Mouse (Mus musculus) hematopoietic stem cell, adult 5-6 weeks (primary cell): ENCODE results near the gene Golph3. TPM values are rescaled to one million over a fixed set of nuclear protein-coding genes. Genes with fewer than 3 reads are reported as not detected.

Source experiments
- ATAC-seq, 2 experiments: fragments of 125-278 bp in 1 of 2; replicated peaks in 1 of 2; 2 replicates each; pipeline ENCODE4 v1.8.0; 2016 to 2017; ENCODE audit warnings: inconsistent platforms in 2 of 2, mild to moderate bottlenecking in 2 of 2, moderate number of reproducible peaks in 2 of 2, low read depth in 1 of 2, moderate TSS enrichment in 1 of 2; ENCODE audit not compliant: low FRiP score in 2 of 2, poor library complexity in 2 of 2, severe bottlenecking in 2 of 2, insufficient read depth in 1 of 2, low TSS enrichment in 1 of 2
- total RNA-seq: library from RNA; stranded (forward); fragments of 172-1452, 232-1000 nt; gene quantifications from 2 replicates; pipeline ENCODE4 v1.2.3, GENCODE M21; 2017

Gene Golph3
- total RNA-seq, 1 experiment from 2014 or later: 103 TPM

DNA sequence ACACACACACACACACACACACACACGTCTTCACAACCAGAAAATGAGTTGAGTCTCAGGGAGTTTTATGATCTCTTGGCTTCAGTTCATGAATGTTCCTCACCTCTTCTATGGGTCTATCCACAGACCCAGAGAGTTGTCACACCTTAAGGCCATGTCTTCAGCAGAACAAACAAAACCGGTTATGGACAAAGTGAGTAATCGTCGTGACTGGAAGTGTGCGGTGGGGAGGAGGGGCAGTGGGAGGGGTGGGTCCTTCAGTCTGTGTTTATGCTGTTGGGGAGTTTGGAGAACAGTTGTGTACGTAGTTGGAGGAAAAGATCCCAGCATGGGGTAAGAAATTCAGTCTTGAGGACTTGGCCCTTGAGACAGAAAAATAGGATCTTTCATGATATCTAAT lies 75.8 kb downstream of the Golph3 start:
- ATAC-seq: no peak

Other genes starting within 250 kb of the Golph3 start
- gene Zfr, start 203.6 kb upstream of the Golph3 start, total RNA-seq: 81.7 and 87.6 TPM in 2 replicates
- gene Mtmr12, start 116.4 kb upstream of the Golph3 start, total RNA-seq: 22.9 and 30.6 TPM in 2 replicates
- not detected in 2 replicates for gene 1810049J17Rik, start 449 bp downstream of the Golph3 start, total RNA-seq